Mouse (Mus musculus) bone marrow macrophage, adult 2 months (primary cell): ENCODE measurements around the gene Tanc1. TPM values are rescaled to one million over a fixed set of nuclear protein-coding genes. Genes with fewer than 3 reads are reported as not detected.

Experiments
- H3K27ac ChIP-seq: 2 replicates; pipeline ENCODE4 v1.5.1; 2012; ENCODE audit warnings: low read depth, low read length; ENCODE audit not compliant: insufficient read depth
- H3K4me1 ChIP-seq: 2 replicates; pipeline ENCODE4 v1.6.1; 2012; ENCODE audit warnings: low read length; ENCODE audit not compliant: control insufficient read depth, insufficient read depth
- H3K4me3 ChIP-seq: 2 replicates; pipeline ENCODE4 v1.5.1; 2012; ENCODE audit warnings: mild to moderate bottlenecking, low read length, moderate library complexity; ENCODE audit not compliant: insufficient read depth
- CTCF ChIP-seq: IDR thresholded peaks from 2 replicates; pipeline ENCODE4 v1.5.1; 2012; ENCODE audit warnings: low read depth, mild to moderate bottlenecking, low read length, moderate library complexity
- POLR2A ChIP-seq: IDR thresholded peaks from 2 replicates; pipeline ENCODE4 v1.6.1; 2012; ENCODE audit warnings: mild to moderate bottlenecking, low read depth, low read length, borderline replicate concordance
- polyA plus RNA-seq: library from polyadenylated mRNA; stranded (reverse); fragments of >200 nt; gene quantifications from 2 replicates; pipeline ENCODE4 v1.2.4, GENCODE M21; 2012; ENCODE audit not compliant: missing spikeins, insufficient read depth, insufficient read length

The Tanc1 gene
- polyA plus RNA-seq, 1 experiment, result 6.6 TPM

- Histone ChIP-seq H3K4me3 (no peak overlapping the region), H3K27ac (no peak overlapping the region), H3K4me1 (no peaks in the 10 kb centered on the region)
- TF ChIP-seq POLR2A (no peak), CTCF (no peak)
Measured at GRCm38 (mm10) chr2:59752148-59752547, 140.3 kb downstream of the Tanc1 start.

GRCm38 (mm10) chr2:59752766-59753165 is 140.9 kb downstream of the Tanc1 start:
- H3K4me1 ChIP-seq, result no peaks in the 10 kb centered on the region
- no peak overlapping the region for H3K27ac ChIP-seq

GRCm38 (mm10) chr2:59756137-59756753 is 144.4 kb downstream of the Tanc1 start:
- no peak for TF ChIP-seq CTCF
- no peak for TF ChIP-seq POLR2A
- H3K4me1 ChIP-seq, result no peaks in the 10 kb centered on the region
- no peak overlapping the region for H3K4me3 ChIP-seq
- H3K27ac ChIP-seq, result no peak overlapping the region

More at GRCm38 (mm10) chr2:59752766-59753165, 140.9 kb downstream of the Tanc1 start:
- no peak for TF ChIP-seq CTCF
- TF ChIP-seq POLR2A, result no peak
- H3K4me3 ChIP-seq, result no peak overlapping the region

GRCm38 (mm10) chr2:59757015-59757414 is 145.2 kb downstream of the Tanc1 start:
- no peak overlapping the region for H3K4me3 ChIP-seq
- TF ChIP-seq CTCF (no peak), POLR2A (no peak)
- no peak overlapping the region for H3K27ac ChIP-seq
- H3K4me1 ChIP-seq, result no peaks in the 10 kb centered on the region

- H3K27ac ChIP-seq, result no peak overlapping the region
- no peak overlapping the region for H3K4me3 ChIP-seq
- H3K4me1 ChIP-seq, result peaks cover 1% of the 10 kb centered on the region; the same call in 1 of the 2 replicates
- no peak for TF ChIP-seq POLR2A
- TF ChIP-seq CTCF, result no peak
Measured at GRCm38 (mm10) chr2:59758139-59758918, 146.5 kb downstream of the Tanc1 start.

GRCm38 (mm10) chr2:59760731-59761130 is 148.9 kb downstream of the Tanc1 start:
- TF ChIP-seq CTCF (no peak), POLR2A (no peak)
- peaks cover 8% of the 10 kb centered on the region for H3K4me1 ChIP-seq

GRCm38 (mm10) chr2:59761183-59761582 is 149.3 kb downstream of the Tanc1 start:
- no peak for TF ChIP-seq CTCF
- no peak for TF ChIP-seq POLR2A
- Histone ChIP-seq H3K4me3 (no peak overlapping the region), H3K4me1 (peaks cover 10% of the 10 kb centered on the region), H3K27ac (no peak overlapping the region)

More at GRCm38 (mm10) chr2:59760731-59761130, 148.9 kb downstream of the Tanc1 start:
- Histone ChIP-seq H3K4me3 (no peak overlapping the region), H3K27ac (no peak overlapping the region)

- Histone ChIP-seq H3K27ac (no peak overlapping the region), H3K4me3 (no peak overlapping the region), H3K4me1 (peaks cover 10% of the 10 kb centered on the region)
- TF ChIP-seq POLR2A (no peak), CTCF (no peak)
Measured at GRCm38 (mm10) chr2:59762277-59762676, 150.4 kb downstream of the Tanc1 start.

GRCm38 (mm10) chr2:59765671-59766070 is 153.8 kb downstream of the Tanc1 start:
- peaks cover 10% of the 10 kb centered on the region for H3K4me1 ChIP-seq
- no peak overlapping the region for H3K4me3 ChIP-seq
- no peak for TF ChIP-seq CTCF
- no peak for TF ChIP-seq POLR2A
- H3K27ac ChIP-seq, result no peak overlapping the region

- H3K4me3 ChIP-seq, result no peak overlapping the region
- no peak overlapping the region for H3K27ac ChIP-seq
- no peak for TF ChIP-seq POLR2A
- peaks cover 10% of the 10 kb centered on the region for H3K4me1 ChIP-seq
Measured at GRCm38 (mm10) chr2:59767893-59768292, 156.1 kb downstream of the Tanc1 start.
